Mouse (Mus musculus) CH12F3 (cell line): ENCODE results near the gene C2cd4a.

Source experiments
- in situ Hi-C: fragments of 300-500 bp; cut with MboI; formaldehyde crosslinking; loops from 2 replicates; pipeline ENCODE4 v1.14.3; 2020; ENCODE audit warnings: low sequenced_read_pairs

Gene C2cd4a

DNA sequence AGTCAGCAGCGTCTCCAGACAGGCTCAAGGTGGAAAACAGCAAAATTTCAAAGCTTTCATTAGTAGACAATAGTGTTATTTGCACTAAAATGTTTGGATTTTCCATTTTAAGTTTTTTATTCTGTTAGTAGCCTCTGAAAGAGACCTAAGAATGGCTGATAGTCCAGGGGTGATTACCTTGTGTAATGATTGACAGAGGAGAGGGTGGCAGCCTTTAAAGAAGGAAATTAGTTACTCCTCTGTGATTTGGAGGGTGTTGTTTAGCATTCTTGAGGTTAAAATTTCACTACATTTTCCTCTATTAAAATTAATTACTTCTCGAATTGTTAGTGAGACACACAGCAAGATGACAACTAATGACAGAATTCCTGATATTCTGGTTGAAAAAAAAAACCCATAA lies 5.2 kb upstream of the C2cd4a start:
- in situ Hi-C loops, result no loop called here

DNA sequence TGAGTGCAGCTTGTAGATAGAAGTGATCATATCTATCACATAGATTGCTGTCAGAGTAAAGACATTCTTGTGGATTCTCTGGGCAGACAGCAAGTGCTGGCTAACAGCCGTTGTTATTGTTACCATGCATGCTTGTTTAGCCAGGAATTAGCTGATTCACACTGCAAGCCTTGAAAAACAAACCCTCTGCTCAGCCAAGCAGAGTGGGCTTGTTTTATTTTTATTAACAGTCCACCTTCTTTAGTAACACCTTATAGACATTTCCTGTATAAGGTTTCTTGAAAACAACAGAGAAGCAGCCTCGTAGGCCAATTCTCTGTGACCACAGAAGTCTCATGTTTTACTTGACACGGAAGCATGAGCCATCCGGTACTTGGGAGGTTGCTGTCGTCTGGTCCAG lies 2.4 kb upstream of the C2cd4a start:
- in situ Hi-C loops, result no loop called here

DNA sequence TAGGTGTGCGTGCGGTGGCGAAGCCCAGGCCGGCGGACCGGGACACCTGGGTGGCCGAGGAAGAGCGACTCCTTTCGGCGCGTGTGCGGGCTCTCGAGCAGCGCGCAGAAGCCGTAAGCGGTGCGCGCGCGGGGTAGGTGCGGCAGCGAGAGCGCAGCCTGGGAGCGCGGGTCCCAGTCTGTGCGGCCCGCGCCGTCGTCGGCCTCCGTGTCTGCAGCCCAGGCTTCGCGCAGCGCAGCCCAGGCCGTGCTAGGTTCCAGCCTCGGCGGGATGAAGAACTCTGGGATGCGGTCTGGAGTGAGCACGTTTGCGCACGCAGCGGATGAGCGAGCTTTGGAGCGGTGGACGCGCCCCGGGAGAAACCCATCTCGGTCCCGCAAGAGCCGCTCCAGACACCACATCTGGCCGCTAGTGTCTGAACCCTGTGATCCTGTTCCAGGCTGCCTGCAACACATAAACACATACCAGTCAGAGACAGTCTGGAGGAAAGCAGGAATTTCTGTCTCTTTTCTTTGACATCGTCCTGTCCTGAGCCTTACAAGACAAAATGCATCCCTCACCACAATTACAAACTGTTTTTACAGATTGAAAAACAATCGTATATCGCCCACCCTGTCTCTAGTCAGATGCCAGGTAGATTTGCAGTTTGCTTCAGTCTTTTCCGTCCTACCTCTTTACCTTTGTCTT lies 628 bp downstream of the C2cd4a start:
- in situ Hi-C loops, result no loop called here

DNA sequence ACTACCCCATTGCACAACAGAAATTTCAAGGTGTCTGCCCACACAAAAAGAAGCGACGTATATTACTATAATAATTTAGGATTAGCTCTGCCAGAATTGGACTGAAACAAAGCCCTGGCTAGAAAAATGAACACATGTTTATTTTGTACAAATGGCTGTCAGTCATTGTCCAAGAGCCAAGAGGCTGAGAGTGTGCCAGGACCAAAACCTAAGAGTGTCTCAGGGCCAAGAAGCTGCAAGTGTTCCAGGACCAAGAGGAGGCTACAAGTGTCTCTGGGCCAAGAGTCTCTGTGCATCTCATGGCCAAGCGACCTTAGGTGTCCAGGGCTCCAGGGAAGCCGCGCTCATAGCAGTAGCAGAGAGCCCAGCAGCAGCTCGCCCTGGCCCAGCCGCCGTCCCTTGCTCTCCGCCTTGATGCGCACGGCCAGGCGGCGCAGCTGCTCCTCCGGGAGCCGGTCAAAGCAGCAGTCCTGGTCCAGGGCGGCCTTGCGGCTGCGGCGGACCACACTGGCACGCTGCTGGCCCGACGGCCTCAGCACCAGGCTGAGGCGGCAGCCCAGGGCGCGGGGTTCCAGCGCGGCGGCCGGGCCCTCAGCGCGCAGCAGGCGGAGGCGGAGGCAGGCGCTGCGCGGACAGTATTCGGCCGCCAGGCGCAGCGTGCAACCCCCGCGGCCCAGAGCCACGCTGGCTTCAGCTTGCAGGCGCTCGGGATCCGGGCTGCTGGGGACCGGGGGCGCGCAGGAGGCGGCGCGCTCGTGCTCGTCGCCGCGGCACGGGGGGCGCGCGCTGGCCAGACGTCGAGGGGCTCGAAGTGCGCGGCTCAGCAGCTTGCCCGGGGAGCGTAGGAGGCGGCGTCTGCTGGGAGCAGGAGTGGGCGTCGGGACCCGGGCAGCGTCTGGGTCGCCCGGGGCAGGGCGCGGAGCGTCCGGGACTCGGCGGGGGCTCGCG lies 1.4 kb downstream of the C2cd4a start:
- in situ Hi-C loops, result no loop called here

DNA sequence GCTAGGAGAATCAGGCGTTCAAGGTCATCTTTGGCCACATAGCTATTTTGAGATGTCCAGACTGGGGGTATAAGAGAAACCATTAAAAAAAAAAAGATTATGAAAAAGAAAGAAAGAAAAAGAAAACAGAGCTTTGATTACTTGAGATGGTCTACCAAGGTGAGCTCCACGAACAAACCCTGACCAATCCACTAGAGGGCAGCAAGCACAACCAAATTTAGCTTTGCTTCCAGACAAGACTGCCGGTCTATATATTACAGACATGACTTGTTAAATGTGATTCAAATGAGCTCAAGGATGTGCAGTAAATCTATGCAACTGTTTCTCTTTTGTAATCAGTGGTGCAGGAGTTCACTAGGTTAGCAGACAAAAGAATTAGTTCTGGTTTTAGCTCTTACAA lies 3.9 kb downstream of the C2cd4a start:
- in situ Hi-C loops, result no loop called here

DNA sequence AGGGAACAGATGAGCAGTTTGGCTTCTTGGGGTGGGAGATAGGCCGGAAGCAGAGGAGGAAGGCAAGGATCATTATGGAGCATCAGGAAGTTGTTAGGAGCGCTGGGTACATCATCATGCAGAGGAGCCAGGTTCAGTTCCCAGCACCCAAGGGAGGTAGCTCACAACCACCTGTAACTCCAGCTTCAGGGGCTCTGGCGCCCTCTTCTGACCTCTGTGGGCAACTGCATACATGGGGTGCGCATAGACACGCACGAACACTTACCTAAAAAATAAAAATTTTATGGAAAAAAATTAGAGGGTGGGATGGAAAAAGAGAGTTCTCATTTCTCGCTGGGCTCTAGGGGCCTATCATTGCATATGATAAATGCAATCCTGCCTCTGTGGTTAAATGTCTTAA lies 6.6 kb downstream of the C2cd4a start:
- in situ Hi-C loops, result no loop called here

DNA sequence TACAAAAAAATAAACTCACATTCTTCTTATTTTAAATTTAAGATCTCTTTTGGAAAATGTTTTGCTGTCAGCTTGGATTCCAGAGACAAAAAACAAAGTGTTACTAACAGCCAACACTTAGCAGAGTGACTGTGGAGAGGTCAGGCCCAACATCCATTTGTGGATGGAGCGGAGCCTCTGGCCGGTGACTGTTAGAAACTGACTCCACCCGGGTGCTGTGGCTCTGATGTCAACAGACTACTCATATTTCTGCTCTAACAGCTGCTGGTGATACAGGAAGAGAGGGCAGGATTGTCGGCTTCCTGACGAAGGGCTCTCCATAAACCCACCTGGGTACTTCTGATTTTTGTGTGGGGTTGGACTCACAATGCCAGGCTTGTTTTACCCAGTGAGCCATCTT lies 9.0 kb downstream of the C2cd4a start:
- in situ Hi-C loops, result no loop called here

DNA sequence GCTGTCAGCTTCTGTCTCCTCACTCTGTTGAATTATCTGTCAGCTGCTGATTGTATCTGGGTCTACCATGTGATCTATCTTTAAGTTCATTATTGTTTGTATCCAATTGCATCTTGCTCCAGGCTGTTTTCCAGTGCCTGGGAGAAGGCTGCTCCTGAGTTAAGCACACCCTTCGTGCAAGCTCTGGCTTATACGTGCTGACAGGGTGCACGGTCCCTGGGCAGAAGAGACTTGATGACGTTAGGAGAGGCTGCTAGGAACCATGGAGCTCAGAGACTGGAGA lies 13.5 kb downstream of the C2cd4a start:
- in situ Hi-C loops, result no loop called here

DNA sequence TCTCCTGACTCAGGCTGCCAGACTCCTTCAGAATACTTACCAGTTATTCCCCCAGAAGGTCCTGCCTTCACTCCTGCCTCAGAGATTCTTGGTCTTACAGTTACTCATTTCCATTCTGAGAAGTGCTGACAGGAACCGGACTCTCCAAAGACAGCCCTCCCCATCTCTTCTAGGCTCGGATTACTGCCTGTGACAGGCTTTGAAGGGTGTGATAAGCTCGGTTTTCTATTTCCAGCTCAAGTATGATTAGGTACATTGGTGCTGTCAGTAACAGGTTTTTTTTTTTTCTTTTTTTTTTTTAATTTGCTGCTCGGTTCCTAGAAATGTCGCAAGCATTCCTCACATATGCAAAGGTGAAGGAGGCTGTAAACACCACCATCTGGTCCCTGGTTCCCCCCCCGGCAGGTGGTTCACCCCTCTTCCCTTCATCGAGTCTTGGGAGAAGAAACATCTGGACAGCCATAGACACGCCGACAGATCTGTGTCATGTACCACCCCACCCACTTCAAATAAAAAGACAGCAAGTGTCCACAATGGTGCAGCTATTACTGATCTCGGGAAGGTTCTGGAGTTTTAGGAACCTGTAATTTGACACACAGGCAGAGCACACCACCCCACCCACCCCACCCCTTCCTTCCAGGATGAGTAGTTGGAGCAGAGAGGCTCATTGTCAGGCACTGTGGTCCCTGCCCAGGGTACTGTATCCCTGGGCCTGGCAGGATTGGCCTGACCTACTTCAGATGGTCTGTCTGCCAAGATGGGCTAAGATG lies 14.0 kb downstream of the C2cd4a start:
- in situ Hi-C loops, result no loop called here

DNA sequence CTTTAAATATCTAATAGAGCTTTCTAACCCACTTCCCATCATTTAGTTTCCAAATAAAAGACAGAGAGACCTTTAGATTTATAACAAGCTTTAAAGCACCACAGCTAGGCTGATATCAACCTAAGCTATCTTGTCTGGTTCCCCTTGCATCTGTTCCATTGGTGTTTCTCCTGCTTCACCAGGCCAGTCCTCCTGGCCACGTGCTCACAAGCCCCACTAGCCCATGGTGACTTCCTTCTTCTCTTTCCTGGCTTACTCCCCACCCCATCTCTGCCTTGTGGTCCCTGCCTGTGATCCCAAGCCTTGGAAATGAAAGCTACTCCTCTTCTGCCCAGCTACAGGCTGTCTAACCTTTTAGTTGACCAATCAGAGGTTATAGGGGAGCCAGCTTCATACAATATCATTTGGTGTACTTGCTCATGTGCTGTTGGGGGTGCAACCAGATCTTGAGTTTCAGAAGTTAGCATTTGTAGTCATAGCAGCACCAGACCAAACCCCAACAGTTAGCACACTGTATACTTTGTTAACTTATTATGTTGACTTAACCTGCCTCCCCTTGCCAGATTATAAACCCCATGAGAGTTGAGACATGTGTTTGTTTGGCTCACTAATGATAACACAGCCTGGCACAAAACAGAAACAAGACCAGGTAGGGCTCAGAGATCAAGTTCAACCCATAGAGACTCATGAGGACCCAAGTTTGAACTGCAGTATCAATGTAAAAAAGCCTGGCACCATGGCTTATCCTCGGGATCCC lies 15.8 kb downstream of the C2cd4a start:
- in situ Hi-C loops, result no loop called here

DNA sequence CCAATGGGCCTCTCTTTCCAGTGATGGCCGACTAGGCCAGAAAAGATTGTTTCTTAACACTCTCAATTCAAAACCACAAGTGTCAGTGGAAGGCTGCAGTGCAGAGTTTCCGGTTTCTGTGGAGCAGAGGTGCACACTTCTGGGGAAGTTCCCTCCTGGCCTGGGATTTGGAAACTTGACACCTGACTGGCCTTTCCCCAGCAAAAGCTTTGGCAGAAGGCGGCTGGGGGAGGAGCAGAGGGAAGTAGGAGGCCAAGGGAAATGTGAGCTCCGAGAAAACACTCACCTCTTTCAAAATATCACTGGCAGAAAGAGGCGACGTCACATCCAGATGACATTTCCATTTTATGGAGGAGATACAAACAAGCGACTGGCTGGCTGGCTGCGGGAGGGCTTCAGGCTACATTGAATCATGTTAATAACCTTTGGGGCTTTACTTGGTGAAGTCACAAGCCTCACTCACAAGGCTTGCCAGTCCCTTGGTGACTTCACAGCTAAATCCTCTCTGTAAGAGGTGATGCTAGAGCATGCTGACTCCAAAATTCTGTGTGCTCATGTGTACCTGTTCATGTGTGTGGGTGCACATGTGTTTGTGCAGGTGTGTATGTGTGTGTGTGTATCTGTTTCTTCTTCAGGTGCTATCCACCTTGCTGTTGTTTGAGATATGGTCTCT lies 18.3 kb downstream of the C2cd4a start:
- in situ Hi-C loops, result no loop called here

DNA sequence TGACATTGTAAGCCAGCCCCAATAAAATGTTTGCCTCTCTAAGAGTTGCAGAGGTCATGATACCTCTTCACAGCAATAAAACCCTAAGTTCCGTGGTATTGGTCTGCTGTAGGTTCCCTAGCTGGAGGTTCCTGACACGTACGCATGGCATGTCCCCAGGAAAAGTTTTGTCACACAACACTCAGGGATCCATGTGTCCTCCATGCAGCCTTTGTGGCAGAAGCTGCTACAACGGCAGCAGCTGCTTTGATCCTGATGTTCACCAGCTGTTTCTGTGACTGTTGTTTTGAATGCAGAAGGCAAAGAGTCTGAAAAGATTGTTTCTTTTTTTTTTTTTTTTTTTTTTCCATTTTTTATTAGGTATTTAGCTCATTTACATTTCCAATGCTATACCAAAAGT lies 19.0 kb downstream of the C2cd4a start:
- in situ Hi-C loops, result no loop called here

DNA sequence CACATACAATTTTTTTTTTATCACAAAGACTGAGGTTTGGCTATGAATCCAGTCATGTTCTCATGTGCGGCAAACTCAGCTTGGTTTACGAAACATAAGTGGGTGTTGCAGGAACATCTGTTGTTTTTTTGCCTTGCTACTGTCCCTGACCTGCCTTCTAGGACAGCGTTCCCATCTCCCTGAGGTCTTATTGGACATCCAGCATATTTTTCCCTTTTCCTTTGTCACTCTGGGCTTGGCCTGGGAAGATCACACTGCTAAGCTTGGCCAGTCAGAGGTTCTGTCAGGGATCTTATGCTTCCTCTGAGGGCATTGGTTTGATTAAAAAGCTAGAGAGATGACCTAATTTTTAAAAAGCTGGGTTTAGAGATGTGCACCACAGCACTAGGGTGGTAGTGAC lies 21.0 kb downstream of the C2cd4a start:
- in situ Hi-C loops, result no loop called here

DNA sequence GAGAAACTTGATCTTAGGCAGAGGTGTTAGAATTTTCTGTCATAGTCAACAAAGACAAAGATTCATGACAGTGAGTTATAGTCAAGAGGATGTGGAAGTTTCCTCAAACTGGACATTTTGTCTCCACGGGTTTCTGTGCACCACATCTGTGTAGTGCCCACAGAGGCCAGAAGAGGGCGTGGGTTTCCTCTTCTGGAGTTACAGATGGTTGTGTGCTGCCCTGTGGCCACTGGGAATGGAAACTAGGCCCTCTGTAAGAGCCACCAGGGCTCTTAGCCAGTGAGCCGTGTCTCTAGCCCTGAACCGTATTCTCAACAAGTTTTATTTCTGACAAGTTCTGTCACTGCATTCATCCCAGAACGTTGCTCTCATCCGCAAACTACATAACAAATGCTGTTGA lies 21.6 kb downstream of the C2cd4a start:
- in situ Hi-C loops, result no loop called here

DNA sequence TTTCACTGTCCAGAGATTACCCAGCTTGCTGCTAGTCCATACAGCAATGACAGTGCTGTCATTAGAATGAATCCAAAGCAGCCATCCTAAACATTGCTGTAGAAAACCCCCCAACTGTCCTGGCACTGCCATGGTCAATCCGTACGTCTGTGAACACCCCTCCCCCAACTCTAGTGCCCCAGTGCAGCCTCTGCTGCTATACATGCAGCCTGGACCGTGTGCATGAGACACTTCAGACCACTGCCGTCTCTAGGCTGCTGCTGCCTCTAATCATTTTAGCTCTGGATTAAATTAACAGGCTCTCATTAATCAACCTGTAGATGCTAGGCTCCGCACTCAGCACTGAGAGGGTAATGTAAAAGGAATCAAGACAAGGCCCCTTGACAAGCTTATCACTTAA lies 25.1 kb downstream of the C2cd4a start:
- in situ Hi-C loops, result no loop called here

DNA sequence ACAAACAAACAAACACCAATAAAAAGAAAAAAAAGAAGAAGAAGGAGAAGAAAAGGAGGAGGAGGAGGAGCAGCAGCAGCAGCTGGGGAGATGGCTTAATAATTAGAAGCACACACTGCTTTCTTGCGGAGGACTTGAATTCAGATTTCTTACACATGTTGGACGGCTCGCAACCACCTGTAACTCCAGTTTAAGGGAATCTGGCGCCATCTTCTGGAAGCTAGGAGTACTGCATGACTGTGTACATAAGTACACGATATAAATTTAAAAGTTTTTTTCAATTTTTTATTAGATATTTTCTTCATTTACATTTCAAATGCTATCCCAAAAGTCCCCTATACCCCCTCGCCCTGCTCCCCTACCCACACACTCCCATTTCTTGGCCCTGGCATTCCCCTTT lies 29.9 kb downstream of the C2cd4a start:
- in situ Hi-C loops, result no loop called here

DNA sequence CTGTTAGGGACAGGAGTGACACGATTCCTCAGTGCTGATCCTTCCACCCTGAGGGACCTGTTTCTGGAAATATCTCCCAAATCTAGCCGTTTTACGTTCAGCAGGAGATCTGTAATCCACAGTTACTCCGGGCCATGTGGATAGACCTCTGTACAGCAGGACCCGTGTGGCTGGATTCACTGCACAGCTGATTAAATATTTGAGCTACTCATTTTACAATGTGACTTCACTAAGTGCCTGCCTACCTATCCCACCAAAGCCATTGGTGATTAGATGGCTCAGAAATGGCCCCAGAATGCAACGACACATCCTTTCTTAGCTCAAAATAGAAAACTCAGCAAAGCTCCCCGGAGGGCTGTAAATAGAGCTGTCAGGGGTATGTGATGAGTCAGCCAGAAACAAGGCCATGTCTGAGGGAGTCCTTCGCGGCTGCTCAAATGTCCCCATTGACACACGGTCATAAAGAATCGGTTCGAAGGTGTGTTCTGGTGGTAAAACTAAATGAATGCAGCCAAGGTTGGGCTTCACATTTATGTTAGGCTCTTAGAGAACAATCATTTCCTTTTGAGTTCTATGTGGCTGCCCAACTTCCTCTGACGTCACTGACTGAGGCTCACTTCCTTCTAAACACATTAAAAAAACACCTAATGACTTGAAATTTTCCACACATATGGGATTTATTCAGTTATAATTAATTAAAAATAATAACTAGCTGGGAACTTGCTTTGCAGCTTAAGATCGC lies 32.9 kb downstream of the C2cd4a start:
- in situ Hi-C loops, result no loop called here

DNA sequence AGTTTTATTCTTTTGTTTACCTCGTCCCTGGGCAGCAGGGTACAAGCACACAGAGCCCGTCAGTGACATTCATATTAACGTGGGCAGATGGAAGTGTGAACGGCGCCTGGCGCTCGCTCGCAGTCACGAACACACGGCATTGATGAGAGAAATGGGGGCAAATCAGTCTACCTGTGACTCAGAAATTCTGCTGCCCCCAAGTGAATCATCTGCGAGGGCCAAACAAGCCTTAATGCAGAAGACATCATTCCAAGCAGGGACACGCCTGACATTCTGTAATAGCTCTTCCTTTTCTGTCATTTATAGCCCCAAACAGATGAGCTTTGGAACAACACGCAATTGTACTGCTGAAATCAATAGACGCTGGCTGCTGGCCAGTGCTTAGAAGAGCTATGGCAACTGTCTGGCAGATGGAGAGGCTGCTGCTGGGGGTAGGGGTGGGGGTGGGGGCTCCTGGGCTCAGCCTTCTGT lies 36.9 kb downstream of the C2cd4a start:
- in situ Hi-C loops, result no loop called here

DNA sequence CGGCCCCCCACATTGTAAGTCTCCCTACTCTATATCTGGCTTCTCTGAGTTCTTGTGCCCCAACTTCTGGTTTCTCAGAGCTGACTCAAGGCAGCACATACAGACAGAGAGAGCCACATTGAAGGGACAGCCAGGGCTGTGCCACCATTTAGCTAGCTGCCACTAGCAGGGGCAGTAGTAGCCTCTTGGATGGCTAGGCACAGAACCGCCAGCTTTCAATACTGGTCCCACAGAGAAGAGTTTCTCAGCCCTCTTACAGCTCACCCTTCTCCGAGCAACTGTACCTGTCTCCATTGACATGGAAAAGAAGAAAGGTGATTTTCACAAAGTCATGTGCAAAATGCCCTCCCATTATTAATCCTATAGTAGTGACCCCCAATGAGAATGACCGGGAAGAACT lies 37.5 kb downstream of the C2cd4a start:
- in situ Hi-C loops, result no loop called here

DNA sequence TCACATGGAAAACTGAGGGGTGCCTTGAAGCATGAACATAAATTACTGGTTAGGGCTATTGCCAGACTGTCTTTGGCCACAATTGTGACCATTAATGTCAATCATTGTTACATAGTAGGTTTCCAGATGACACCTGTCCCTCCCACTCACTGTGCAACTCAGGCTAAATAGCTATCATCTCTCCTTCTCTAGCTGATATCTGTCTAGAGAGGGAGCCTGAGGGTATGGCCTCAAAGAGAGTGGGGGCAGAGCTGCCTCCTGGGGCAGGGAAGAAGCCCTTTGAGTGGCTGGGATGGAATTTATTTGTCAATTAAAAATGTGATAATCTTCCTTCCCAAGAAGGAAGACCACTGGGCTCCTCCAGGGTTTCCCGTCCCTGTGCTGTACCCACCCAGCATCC lies 37.9 kb downstream of the C2cd4a start:
- in situ Hi-C loops, result no loop called here
